Mouse (Mus musculus) limb, embryonic 10.5 days (tissue): ENCODE data around the gene Sp8. TPM values are rescaled to one million over a fixed set of nuclear protein-coding genes. Genes with fewer than 3 reads are reported as not detected.

ENCODE experiments used
- DNase-seq: peaks from one replicate; pipeline ENCODE4 v3.0.0-alpha.2; 2017; ENCODE audit warnings: low spot score
- H3K27ac ChIP-seq: fragments of 300-500 bp; sonication (generic); 2 replicates; pipeline ENCODE4 v1.5.1; 2016; ENCODE audit warnings: mild to moderate bottlenecking
- H3K27me3 ChIP-seq: fragments of 300-500 bp; sonication (generic); 2 replicates; pipeline ENCODE4 v1.6.1; 2016; ENCODE audit warnings: low read depth, mild to moderate bottlenecking; ENCODE audit not compliant: poor library complexity, severe bottlenecking
- H3K36me3 ChIP-seq: fragments of 300-500 bp; sonication (generic); 2 replicates; pipeline ENCODE4 v1.6.1; 2016; ENCODE audit warnings: mild to moderate bottlenecking, moderate library complexity
- H3K4me1 ChIP-seq: fragments of 300-500 bp; sonication (generic); 2 replicates; pipeline ENCODE4 v1.6.1; 2016
- H3K4me3 ChIP-seq: fragments of 300-500 bp; sonication (generic); 2 replicates; pipeline ENCODE4 v1.5.1; 2016; ENCODE audit warnings: mild to moderate bottlenecking, moderate library complexity
- H3K9me3 ChIP-seq: fragments of 300-500 bp; sonication (generic); replicated peaks from 2 replicates; pipeline ENCODE4 v1.6.1; 2016; ENCODE audit warnings: mild to moderate bottlenecking
- WGBS: fragments of 180-500 bp; shearing (Covaris S2); methylation state at CpG from one replicate; pipeline ENCODE4 v1.1.7; 2016; 5-methylcytosine and 5-hydroxymethylcytosine counted together
- polyA plus RNA-seq: library from polyadenylated mRNA; unstranded; fragments of >200 nt; fragmentation: Nextera tagmentation; extraction: Ambion mirVana; gene quantifications from 2 replicates; pipeline ENCODE4 v1.2.1, GENCODE M21; 2016

The Sp8 gene
- polyA plus RNA-seq, 1 experiment from 2014 or later: 5.3 TPM

DNA sequence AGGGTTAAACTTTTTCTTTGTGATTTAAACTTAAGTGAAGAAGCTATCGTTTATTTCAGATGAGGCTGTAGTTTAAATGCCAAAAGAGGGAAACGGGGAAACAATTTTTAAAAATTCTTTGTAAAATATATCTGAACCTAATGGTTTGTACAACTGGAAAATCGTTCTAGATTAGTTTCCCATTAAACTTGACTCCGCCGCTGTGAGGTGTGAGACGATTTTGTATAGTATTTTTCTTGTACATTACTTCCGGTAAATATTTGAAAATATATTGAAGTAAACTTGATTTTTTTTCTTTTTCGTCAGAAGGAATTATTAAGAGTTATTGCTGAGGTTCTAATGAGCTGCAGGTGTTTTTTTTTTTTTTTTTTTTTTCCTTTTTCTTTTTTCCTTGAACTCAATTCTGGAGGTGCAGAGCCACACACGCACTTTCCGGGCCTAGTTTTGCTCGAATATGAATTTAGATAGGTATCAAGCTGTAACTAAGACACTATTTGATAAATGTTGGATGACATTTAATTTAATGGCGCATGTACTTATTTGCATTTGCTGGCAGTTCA lies 4.8 kb downstream of the Sp8 start:
- no peaks in the 10 kb centered on the region for H3K36me3 ChIP-seq
- no peak overlapping the region for H3K27ac ChIP-seq
- WGBS: 22% methylated on average over 12 of the region's 12 CpGs
- H3K27me3 ChIP-seq: peaks cover 87% of the 10 kb centered on the region
- H3K4me3 ChIP-seq: no peak overlapping the region
- DNase-seq: no peak
- H3K4me1 ChIP-seq: peaks cover 52% of the 10 kb centered on the region
- H3K9me3 ChIP-seq: no peaks in the 10 kb centered on the region

DNA sequence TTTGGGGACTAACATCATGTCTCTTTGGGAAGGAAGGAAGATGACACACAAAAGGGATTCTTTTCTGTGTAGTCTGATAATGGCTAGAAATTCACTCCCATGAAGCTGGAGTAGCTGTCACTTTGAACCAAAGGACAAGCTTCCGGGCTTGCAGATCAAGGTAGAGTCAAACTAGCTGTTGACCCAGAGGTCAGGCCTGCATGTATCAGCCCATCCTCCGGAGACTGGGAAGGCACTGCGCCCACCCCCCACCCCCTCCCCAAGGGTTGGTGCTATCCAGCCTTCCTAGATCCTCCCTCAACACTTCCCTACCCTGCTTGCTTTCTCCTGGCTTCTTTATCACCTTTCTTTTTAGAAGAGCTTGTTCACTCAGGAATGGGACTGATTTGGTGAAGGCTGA lies 7.2 kb downstream of the Sp8 start:
- 0% methylated on average over 3 of the region's 3 CpGs for WGBS
- Histone ChIP-seq H3K36me3 (no peaks in the 10 kb centered on the region), H3K9me3 (no peaks in the 10 kb centered on the region), H3K4me3 (no peak overlapping the region), H3K27ac (no peak overlapping the region), H3K27me3 (peaks cover 72% of the 10 kb centered on the region), H3K4me1 (peaks cover 39% of the 10 kb centered on the region)
- no peak for DNase-seq

DNA sequence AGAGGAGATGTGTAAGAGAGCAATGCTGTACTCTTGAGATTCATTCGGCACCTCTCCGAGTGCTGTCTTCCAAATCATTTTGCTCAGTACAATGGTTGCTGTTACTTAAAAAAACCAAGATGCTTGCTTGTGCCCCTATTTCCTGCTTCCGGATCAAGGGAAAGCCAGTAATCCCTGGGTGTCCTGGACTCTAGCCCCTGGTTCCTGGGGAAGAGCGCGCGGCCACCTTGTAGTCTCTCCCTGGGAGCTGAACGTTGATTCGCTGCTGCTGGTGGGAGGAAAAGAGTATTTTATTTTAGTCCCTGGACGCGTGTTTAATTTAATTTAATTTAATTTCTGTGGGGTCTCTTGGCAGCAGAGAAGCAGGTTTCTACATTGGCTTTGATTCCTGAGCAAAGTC lies 8.3 kb downstream of the Sp8 start:
- Histone ChIP-seq H3K4me1 (peaks cover 28% of the 10 kb centered on the region), H3K36me3 (no peaks in the 10 kb centered on the region), H3K4me3 (peak overlapping the region; percentile 64), H3K27me3 (peaks cover 62% of the 10 kb centered on the region), H3K27ac (peak overlapping the region; percentile 89), H3K9me3 (no peaks in the 10 kb centered on the region)
- DNase-seq: no peak
- WGBS: 5% methylated on average over 10 of the region's 10 CpGs

DNA sequence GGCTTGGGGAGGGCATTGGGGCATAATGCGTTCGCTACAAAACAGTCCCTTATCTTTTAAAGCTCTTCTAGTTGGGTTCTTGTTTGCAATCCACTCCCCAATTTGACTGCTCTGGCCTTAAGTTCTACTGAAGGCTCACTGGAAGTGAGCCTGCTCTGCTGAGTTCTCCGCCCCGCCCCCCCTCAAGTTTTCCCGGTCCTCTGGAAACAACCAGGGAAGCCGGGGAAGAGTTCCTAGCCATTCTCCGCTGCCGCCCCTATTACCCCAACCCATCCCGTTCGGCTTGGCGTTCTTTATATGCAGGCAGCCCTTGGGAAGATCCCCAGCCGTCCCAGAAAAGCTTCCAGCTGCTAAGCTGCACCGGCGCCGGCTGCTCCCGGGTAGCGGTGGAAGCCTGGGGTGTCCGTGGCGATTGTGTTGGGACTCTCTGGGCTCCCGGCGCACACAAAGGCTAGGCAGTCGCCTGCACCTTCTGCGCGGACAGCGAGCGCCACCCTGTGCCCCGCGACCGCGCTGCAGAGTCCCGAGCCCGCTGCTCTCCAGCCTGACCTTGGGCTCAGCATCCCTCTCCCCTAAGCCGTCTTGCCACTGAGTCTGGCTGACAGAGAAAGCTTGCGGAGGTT lies 8.8 kb downstream of the Sp8 start:
- no peaks in the 10 kb centered on the region for H3K36me3 ChIP-seq
- no peaks in the 10 kb centered on the region for H3K9me3 ChIP-seq
- peak overlapping the region; percentile 64 for H3K4me3 ChIP-seq
- DNase-seq: peak; percentile 92
- H3K27me3 ChIP-seq: peaks cover 56% of the 10 kb centered on the region
- H3K4me1 ChIP-seq: peaks cover 23% of the 10 kb centered on the region
- H3K27ac ChIP-seq: peak overlapping the region; percentile 89
- under 1% methylated on average over 34 of the region's 34 CpGs for WGBS

DNA sequence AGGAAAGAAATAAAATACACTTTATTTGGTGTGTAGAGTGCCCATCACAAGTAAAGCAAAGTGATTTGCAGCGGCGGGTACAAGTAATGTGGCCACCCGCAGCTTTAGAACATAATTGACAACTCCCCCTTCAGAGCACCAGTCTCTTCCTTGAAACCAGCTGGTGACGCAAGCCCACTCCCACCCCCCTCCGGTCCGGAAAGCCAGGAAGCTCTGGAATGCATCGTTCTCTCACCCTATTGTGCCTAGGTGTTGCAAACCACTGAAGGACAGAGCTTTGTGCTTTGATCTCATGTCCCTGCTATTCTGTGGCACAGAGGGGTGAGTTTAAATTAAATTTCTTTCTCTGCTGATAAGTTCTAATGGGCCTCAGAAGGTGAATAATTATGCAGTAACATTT lies 10.0 kb downstream of the Sp8 start:
- WGBS: under 1% methylated on average over 7 of the region's 7 CpGs
- Histone ChIP-seq H3K36me3 (no peaks in the 10 kb centered on the region), H3K4me1 (peaks cover 22% of the 10 kb centered on the region), H3K27me3 (peaks cover 44% of the 10 kb centered on the region), H3K9me3 (no peaks in the 10 kb centered on the region), H3K27ac (no peak overlapping the region), H3K4me3 (no peak overlapping the region)
- no peak for DNase-seq

DNA sequence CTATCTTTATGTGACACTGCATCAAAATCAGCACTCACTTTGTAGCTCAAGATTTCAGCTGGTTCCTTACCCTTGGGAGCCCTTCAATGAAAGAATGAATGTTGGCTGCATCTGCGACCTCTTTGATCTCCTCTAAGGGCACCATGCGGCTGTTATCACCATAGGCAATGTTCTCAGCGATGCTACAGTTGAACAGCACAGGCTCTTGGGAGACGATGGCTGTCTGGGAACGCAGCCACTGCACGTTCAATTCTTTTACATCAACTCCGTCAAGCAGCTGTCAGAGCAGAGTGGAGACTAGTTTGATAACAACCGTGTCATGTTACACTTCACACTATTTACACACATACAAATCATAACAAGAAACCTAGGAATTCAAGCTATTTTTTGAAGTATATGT lies 26.5 kb downstream of the Sp8 start:
- H3K4me3 ChIP-seq: no peak overlapping the region

DNA sequence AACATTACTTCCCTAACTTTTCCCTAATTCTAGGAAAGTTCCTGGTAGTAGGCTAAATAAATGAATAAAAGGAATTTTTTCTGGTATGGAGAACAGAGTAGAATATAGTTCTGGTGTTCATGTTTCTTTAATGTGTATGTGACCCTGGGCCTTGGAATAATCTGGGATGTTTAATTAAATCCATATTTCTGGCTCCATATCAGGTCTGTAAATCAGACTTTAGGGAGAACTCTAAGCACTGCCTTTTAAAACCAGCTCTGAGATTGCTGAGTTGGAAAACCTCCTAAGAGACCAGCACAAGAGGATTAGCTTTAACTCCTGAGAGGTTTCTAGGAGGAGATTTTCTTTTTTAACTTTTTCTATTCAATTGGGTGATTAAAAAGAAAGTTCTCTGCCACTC lies 36.7 kb downstream of the Sp8 start:
- H3K27ac ChIP-seq: no peak overlapping the region
- no peak for DNase-seq

More for the DNA sequence above, 26.5 kb downstream of the Sp8 start:
- WGBS: 86% methylated on average over 8 of the region's 8 CpGs
- H3K4me1 ChIP-seq: peaks cover 5% of the 10 kb centered on the region
- no peak overlapping the region for H3K27ac ChIP-seq
- no peaks in the 10 kb centered on the region for H3K9me3 ChIP-seq
- H3K36me3 ChIP-seq: no peaks in the 10 kb centered on the region
- no peaks in the 10 kb centered on the region for H3K27me3 ChIP-seq
- no peak for DNase-seq

DNA sequence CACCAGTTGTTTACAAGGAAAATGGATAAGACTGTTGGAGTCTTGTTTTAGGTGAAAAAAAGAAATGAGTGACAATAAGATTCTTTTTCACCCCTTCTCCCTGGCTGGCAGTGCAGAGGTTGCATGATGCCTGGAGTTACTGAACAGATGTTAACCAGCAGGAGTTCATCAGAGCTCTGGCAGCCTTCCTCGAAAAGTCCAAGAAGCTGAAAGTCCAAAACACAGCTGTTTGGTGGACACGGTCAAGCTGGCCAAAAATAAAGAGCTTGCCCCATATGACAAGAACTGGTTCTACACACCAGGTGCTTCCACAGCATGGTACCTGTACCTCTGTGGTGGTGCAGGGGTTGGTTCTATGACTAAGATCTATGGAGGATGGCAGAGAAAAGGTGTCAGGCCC lies 41.8 kb downstream of the Sp8 start:
- Histone ChIP-seq H3K9me3 (no peaks in the 10 kb centered on the region), H3K27ac (no peak overlapping the region), H3K36me3 (no peaks in the 10 kb centered on the region), H3K4me3 (no peak overlapping the region), H3K27me3 (no peaks in the 10 kb centered on the region), H3K4me1 (no peaks in the 10 kb centered on the region)
- DNase-seq: no peak
- WGBS: 85% methylated on average over 2 of the region's 2 CpGs

More for the DNA sequence above, 36.7 kb downstream of the Sp8 start:
- Histone ChIP-seq H3K27me3 (no peaks in the 10 kb centered on the region), H3K9me3 (no peaks in the 10 kb centered on the region), H3K4me3 (no peak overlapping the region), H3K4me1 (no peaks in the 10 kb centered on the region), H3K36me3 (no peaks in the 10 kb centered on the region)

Other genes starting within 250 kb of the Sp8 start
- gene Abcb5, start 120.1 kb downstream of the Sp8 start, polyA plus RNA-seq: not detected in 2 replicates